ENCODE assay signal across 20 mouse cellular contexts in genomic region chr16:82470736-82471387, GRCm38 (mm10).
DNase-seq lines count a peak whose midpoint lies in the region; ATAC-seq and TF ChIP-seq lines count a peak whose summit lies in the region.
"Had no signal": no experiment of that assay in that cellular context is flagged by ENCODE, and none has a peak within 500 bp of the region (broad histone marks: within the 10 kb centered on the region; RNA-seq: fewer than 3 reads in every experiment).

No protein-coding gene starts in this region.

- H3K4me3 ChIP-seq in forebrain, embryonic 11.5 days (ENCODE audit: low read depth, low read length) = no peak overlapping the region
- H3K4me3 ChIP-seq in forebrain, postnatal 0 days (ENCODE audit: low read depth, low read length) = no peak overlapping the region
- H3K4me3 ChIP-seq in hindbrain, embryonic 11.5 days (ENCODE audit: low read depth, low read length) = no peak overlapping the region
- H3K4me3 ChIP-seq in hindbrain, embryonic 16.5 days (ENCODE audit: low read length) = no peak overlapping the region
- H3K4me3 ChIP-seq: embryonic facial prominence, embryonic 10.5 days; heart, embryonic 12.5 days; hindbrain, embryonic 10.5 days; hindbrain, embryonic 15.5 days had no signal

- H3K4me2 ChIP-seq in forebrain, embryonic 11.5 days (ENCODE audit: low read depth, low read length, severe bottlenecking) = no peak overlapping the region
- no peak overlapping the region for H3K4me2 ChIP-seq in forebrain, postnatal 0 days (ENCODE audit: low read depth)
- H3K4me2 ChIP-seq in hindbrain, embryonic 11.5 days (replicated peaks; ENCODE audit: low read depth, low read length) = no peak overlapping the region
- H3K4me2 ChIP-seq in hindbrain, embryonic 16.5 days (ENCODE audit: low read length) = no peak overlapping the region
- H3K4me2 ChIP-seq: heart, embryonic 12.5 days; hindbrain, embryonic 15.5 days had no signal

- 53% methylated on average over 7 of the region's 7 CpGs for WGBS in forebrain, embryonic 11.5 days
- 38% methylated on average over 7 of the region's 7 CpGs for WGBS in forebrain, postnatal 0 days
- 61% methylated on average over 7 of the region's 7 CpGs for WGBS in hindbrain, embryonic 11.5 days
- WGBS in hindbrain, embryonic 16.5 days = 46% methylated on average over 7 of the region's 7 CpGs

- H3K9me3 ChIP-seq in forebrain, embryonic 11.5 days (ENCODE audit: control insufficient read depth, low read length) = no peaks in the 10 kb centered on the region
- no peaks in the 10 kb centered on the region for H3K9me3 ChIP-seq in forebrain, postnatal 0 days (ENCODE audit: low read length)
- H3K9me3 ChIP-seq in hindbrain, embryonic 11.5 days (ENCODE audit: control insufficient read depth, low read length) = no peaks in the 10 kb centered on the region
- no peaks in the 10 kb centered on the region for H3K9me3 ChIP-seq in hindbrain, embryonic 16.5 days (ENCODE audit: control insufficient read depth, low read length)
- H3K9me3 ChIP-seq: embryonic facial prominence, embryonic 10.5 days; G1E; heart, embryonic 12.5 days; hindbrain, embryonic 10.5 days; hindbrain, embryonic 15.5 days had no signal

- DNase-seq in forebrain, embryonic 11.5 days (ENCODE audit: low spot score) = no peak
- DNase-seq in forebrain, postnatal 0 days = no peak
- no peak for DNase-seq in hindbrain, embryonic 11.5 days (ENCODE audit: low spot score)
- DNase-seq in Muller cell, postnatal 12 days (ENCODE audit: inconsistent ontology term) = peak; percentile 10
- peak; percentile 22 for DNase-seq in retina, embryonic 14.5 days (ENCODE audit: low spot score)
- no peak for DNase-seq in right cerebral cortex, postnatal 4 days
- DNase-seq: adrenal gland, postnatal 10 days; B cell, adult 2 months; cerebellum, adult 18-20 months; cerebellum, adult 9-11 months; cerebellum, postnatal 36 days; gastrocnemius, postnatal 14 days had no signal

- TF ChIP-seq CTCF in forebrain, postnatal 0 days (IDR thresholded peaks at IDR 0.05; ENCODE audit: low read depth) = no peak

- H3K27me3 ChIP-seq in forebrain, embryonic 11.5 days (ENCODE audit: control insufficient read depth, insufficient read depth, low read length) = no peaks in the 10 kb centered on the region
- no peaks in the 10 kb centered on the region for H3K27me3 ChIP-seq in forebrain, postnatal 0 days (ENCODE audit: insufficient read depth, low read length)
- no peaks in the 10 kb centered on the region for H3K27me3 ChIP-seq in hindbrain, embryonic 11.5 days (ENCODE audit: control insufficient read depth, insufficient read depth, low read length)
- H3K27me3 ChIP-seq in hindbrain, embryonic 16.5 days (replicated peaks; ENCODE audit: control insufficient read depth, insufficient read depth, low read length) = no peaks in the 10 kb centered on the region
- H3K27me3 ChIP-seq: heart, embryonic 12.5 days; hindbrain, embryonic 15.5 days had no signal

- H3K27ac ChIP-seq in forebrain, embryonic 11.5 days (ENCODE audit: low read depth, low read length) = no peak overlapping the region
- H3K27ac ChIP-seq in forebrain, postnatal 0 days (ENCODE audit: low read depth, low read length) = no peak overlapping the region
- no peak overlapping the region for H3K27ac ChIP-seq in hindbrain, embryonic 11.5 days (ENCODE audit: low read depth, low read length)
- no peak overlapping the region for H3K27ac ChIP-seq in hindbrain, embryonic 16.5 days (ENCODE audit: low read depth, low read length)
- H3K27ac ChIP-seq: embryonic facial prominence, embryonic 10.5 days; hindbrain, embryonic 10.5 days; hindbrain, embryonic 15.5 days had no signal

- no peaks in the 10 kb centered on the region for H3K36me3 ChIP-seq in forebrain, embryonic 11.5 days (ENCODE audit: control insufficient read depth, insufficient read depth, low read length)
- H3K36me3 ChIP-seq in forebrain, postnatal 0 days (ENCODE audit: insufficient read depth) = no peaks in the 10 kb centered on the region
- no peaks in the 10 kb centered on the region for H3K36me3 ChIP-seq in hindbrain, embryonic 11.5 days (ENCODE audit: control insufficient read depth, insufficient read depth, low read length)
- H3K36me3 ChIP-seq in hindbrain, embryonic 16.5 days (ENCODE audit: control insufficient read depth, insufficient read depth, low read length) = no peaks in the 10 kb centered on the region
- H3K36me3 ChIP-seq: embryonic facial prominence, embryonic 10.5 days; G1E; heart, embryonic 12.5 days; hindbrain, embryonic 10.5 days; hindbrain, embryonic 15.5 days had no signal

- H3K4me1 ChIP-seq in forebrain, embryonic 11.5 days (replicated peaks; ENCODE audit: control insufficient read depth, insufficient read depth, low read length) = no peaks in the 10 kb centered on the region
- H3K4me1 ChIP-seq in forebrain, postnatal 0 days (ENCODE audit: insufficient read depth) = no peaks in the 10 kb centered on the region
- no peaks in the 10 kb centered on the region for H3K4me1 ChIP-seq in hindbrain, embryonic 11.5 days (replicated peaks; ENCODE audit: control insufficient read depth, insufficient read depth, low read length)
- H3K4me1 ChIP-seq in hindbrain, embryonic 16.5 days (ENCODE audit: control insufficient read depth, insufficient read depth, low read depth, low read length) = no peaks in the 10 kb centered on the region
- H3K4me1 ChIP-seq: embryonic facial prominence, embryonic 10.5 days; heart, embryonic 12.5 days; hindbrain, embryonic 10.5 days; hindbrain, embryonic 15.5 days had no signal

- peak; percentile 66 for ATAC-seq in forebrain, embryonic 11.5 days (replicated peaks; ENCODE audit: low FRiP score)
- no peak for ATAC-seq in forebrain, postnatal 0 days
- ATAC-seq in hindbrain, embryonic 11.5 days (ENCODE audit: low FRiP score) = peak; percentile 69
- no peak for ATAC-seq in hindbrain, embryonic 16.5 days
- ATAC-seq: CD4-positive, CD25-positive, alpha-beta regulatory T cell, adult 4 months; inflammation-experienced regulatory T-cells, adult 6 months had no signal

- no peak overlapping the region for H3K9ac ChIP-seq in forebrain, embryonic 11.5 days (ENCODE audit: low read length)
- H3K9ac ChIP-seq in forebrain, postnatal 0 days = no peak overlapping the region
- no peak overlapping the region for H3K9ac ChIP-seq in hindbrain, embryonic 11.5 days (ENCODE audit: low read depth, low read length)
- no peak overlapping the region for H3K9ac ChIP-seq in hindbrain, embryonic 16.5 days (ENCODE audit: low read depth, low read length)
- H3K9ac ChIP-seq: heart, embryonic 12.5 days; hindbrain, embryonic 15.5 days had no signal

Comparison
In these comparisons a context has a peak if more than half of its experiments do, and no peak if none do; other contexts are left out.
1. ATAC-seq: peak in forebrain, embryonic 11.5 days (single experiment) and hindbrain, embryonic 11.5 days (single experiment); none in forebrain, postnatal 0 days (single experiment) and hindbrain, embryonic 16.5 days (single experiment).
2. DNase-seq: peak in Muller cell, postnatal 12 days (single experiment) and retina, embryonic 14.5 days (single experiment); none in forebrain, embryonic 11.5 days (single experiment), forebrain, postnatal 0 days (single experiment), hindbrain, embryonic 11.5 days (single experiment) and right cerebral cortex, postnatal 4 days (single experiment).